Mouse (Mus musculus): ENCODE measurements at regions not wholly inside any gene's neighbourhood (a gene's known extent, or its start where the extent isn't known, plus 50 kb on each side); places are given as distances from the start of the nearest gene placed in this dataset.

DNA sequence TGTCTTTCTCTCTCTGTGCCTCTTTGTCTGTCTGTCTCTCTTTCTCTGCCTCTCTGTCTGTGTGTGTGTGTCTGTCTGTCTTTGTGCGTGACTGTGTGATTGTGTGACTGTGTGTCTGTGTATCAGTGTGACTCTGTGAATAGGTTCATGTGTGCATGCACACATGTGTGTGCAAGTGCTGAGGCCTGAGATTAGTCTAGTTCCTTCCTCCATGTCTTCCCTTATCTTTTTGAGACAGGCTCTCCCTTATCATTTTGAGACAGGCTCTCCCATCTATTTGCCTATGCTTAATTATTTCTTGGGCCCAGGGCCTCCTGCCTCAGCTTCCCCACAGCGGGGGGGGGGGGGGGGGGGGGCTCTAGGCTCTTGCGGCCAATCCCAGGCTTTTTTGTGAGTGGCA lies 212.8 kb upstream of the Ttc29 start:
- no peaks in the 10 kb centered on the region for H3K4me1 ChIP-seq
- H3K9me3 ChIP-seq = peaks cover 7% of the 10 kb centered on the region
- no peak for TF ChIP-seq GATA1 (IDR thresholded peaks at IDR 0.05; ENCODE audit: borderline replicate concordance, low read length)
- TF ChIP-seq FLI1 (IDR thresholded peaks at IDR 0.05; ENCODE audit: low read length) = no peak
- peaks cover 6% of the 10 kb centered on the region for H3K27me3 ChIP-seq (replicated peaks)
- H3K4me3 ChIP-seq (replicated peaks) = no peak overlapping the region
- H3K36me3 ChIP-seq (replicated peaks; ENCODE audit: low read length) = no peaks in the 10 kb centered on the region

GRCm38 (mm10) chr8:78001656-78002055 lies 211.4 kb upstream of the Ttc29 start:
- no peak for TF ChIP-seq FLI1 (IDR thresholded peaks at IDR 0.05; ENCODE audit: low read length)
- TF ChIP-seq GATA1 (IDR thresholded peaks at IDR 0.05; ENCODE audit: borderline replicate concordance, low read length) = no peak
- Histone ChIP-seq H3K9me3 (peaks cover 7% of the 10 kb centered on the region), H3K36me3 (replicated peaks; ENCODE audit: low read length) (no peaks in the 10 kb centered on the region), H3K4me1 (no peaks in the 10 kb centered on the region), H3K27me3 (replicated peaks) (peaks cover 6% of the 10 kb centered on the region), H3K4me3 (replicated peaks) (no peak overlapping the region)

DNA sequence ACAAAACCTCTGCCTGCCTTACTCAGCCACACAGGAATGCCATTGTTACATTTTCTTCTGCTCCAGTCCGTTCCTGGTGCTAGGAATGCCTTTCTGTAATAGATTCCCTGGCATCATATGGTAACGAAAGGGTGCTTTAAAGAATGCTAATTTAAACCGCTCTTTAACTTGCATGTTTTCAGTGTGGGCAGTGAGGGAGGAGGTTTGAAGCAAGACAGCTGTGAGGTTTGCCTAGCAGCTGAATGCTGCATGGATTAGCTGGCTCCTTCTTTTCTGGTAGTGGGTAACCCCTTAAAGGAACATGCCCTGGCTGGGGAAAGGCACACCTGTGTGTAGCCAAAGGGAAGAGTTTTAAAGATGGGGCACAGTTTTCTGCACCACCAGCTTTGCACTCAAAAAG lies 211.0 kb upstream of the Ttc29 start:
- peaks cover 7% of the 10 kb centered on the region for H3K9me3 ChIP-seq
- H3K4me1 ChIP-seq = no peaks in the 10 kb centered on the region
- H3K27me3 ChIP-seq (replicated peaks) = peaks cover 6% of the 10 kb centered on the region
- TF ChIP-seq FLI1 (IDR thresholded peaks at IDR 0.05; ENCODE audit: low read length) = no peak
- no peak for TF ChIP-seq GATA1 (IDR thresholded peaks at IDR 0.05; ENCODE audit: borderline replicate concordance, low read length)
- H3K4me3 ChIP-seq (replicated peaks) = no peak overlapping the region
- no peaks in the 10 kb centered on the region for H3K36me3 ChIP-seq (replicated peaks; ENCODE audit: low read length)

DNA sequence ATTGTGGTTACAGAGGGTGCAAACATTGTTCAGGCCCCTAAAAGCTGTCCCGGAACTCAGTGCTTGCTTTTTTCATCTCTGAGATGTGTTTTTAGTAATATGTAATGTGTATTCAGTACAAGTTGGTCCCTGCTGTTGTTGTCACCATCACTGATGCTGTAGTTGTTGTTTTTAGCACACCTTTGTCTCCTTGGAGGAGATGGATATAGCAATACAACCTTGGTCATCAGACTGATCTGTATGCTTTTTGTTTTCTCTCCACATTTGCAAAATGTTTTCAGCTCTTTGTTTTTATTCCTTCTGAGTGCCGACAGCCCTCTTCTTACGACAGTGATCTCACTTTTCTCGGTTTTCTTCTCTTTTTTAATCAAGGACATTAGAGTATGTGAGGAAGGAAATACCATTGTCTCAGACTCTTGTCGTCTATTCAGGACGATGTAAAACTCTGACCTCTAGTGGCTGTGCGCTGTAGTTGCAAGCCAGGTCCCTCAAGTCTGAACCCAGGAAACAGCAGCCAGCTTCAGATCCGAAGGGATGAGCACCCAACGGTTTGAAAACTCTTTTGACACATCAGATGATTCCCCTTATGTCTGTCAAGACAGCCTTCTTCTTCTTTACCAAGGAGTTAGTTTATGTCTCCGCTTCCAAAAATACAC lies 209.1 kb upstream of the Ttc29 start:
- peaks cover 6% of the 10 kb centered on the region for H3K27me3 ChIP-seq (replicated peaks)
- H3K36me3 ChIP-seq (replicated peaks; ENCODE audit: low read length) = no peaks in the 10 kb centered on the region
- peaks cover 7% of the 10 kb centered on the region for H3K9me3 ChIP-seq
- TF ChIP-seq FLI1 (IDR thresholded peaks at IDR 0.05; ENCODE audit: low read length) = no peak
- no peak for TF ChIP-seq GATA1 (IDR thresholded peaks at IDR 0.05; ENCODE audit: borderline replicate concordance, low read length)
- H3K4me3 ChIP-seq (replicated peaks) = no peak overlapping the region
- no peaks in the 10 kb centered on the region for H3K4me1 ChIP-seq

GRCm38 (mm10) chr8:78004891-78005290 lies 208.2 kb upstream of the Ttc29 start:
- Histone ChIP-seq H3K9me3 (no peaks in the 10 kb centered on the region), H3K4me3 (replicated peaks) (no peak overlapping the region), H3K4me1 (no peaks in the 10 kb centered on the region), H3K27me3 (replicated peaks) (peaks cover 6% of the 10 kb centered on the region), H3K36me3 (replicated peaks; ENCODE audit: low read length) (no peaks in the 10 kb centered on the region)
- TF ChIP-seq GATA1 (IDR thresholded peaks at IDR 0.05; ENCODE audit: borderline replicate concordance, low read length) (no peak), FLI1 (IDR thresholded peaks at IDR 0.05; ENCODE audit: low read length) (no peak)

DNA sequence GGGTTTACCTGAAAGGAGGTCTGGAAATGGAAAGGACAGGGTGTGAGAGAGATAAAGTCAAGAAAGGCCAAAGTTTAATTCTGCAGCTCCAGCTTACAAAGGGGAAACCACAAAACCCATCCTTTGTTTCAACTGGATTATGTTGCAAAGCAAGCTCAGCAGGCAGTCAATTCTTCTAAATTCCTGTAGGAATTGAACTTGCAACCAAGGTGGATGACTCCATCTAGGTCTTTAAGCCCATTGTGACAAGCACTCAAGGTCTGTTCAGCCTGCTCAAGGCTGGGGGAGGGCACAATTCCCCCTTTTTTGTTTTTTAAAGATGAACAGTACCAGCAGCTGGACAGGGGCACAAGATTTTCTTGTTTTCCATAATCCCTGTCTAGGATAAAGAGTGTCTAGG lies 200.0 kb upstream of the Ttc29 start:
- Histone ChIP-seq H3K4me3 (replicated peaks) (no peak overlapping the region), H3K27me3 (replicated peaks) (no peaks in the 10 kb centered on the region), H3K36me3 (replicated peaks; ENCODE audit: low read length) (no peaks in the 10 kb centered on the region), H3K4me1 (no peaks in the 10 kb centered on the region), H3K9me3 (peaks cover 7% of the 10 kb centered on the region; the same call in 1 of the 2 replicates)
- no peak for TF ChIP-seq GATA1 (IDR thresholded peaks at IDR 0.05; ENCODE audit: borderline replicate concordance, low read length)
- TF ChIP-seq FLI1 (IDR thresholded peaks at IDR 0.05; ENCODE audit: low read length) = no peak

GRCm38 (mm10) chr8:78018430-78019180 lies 194.5 kb upstream of the Ttc29 start:
- no peaks in the 10 kb centered on the region for H3K27me3 ChIP-seq (replicated peaks)
- TF ChIP-seq GATA1 (IDR thresholded peaks at IDR 0.05; ENCODE audit: borderline replicate concordance, low read length) (no peak), FLI1 (IDR thresholded peaks at IDR 0.05; ENCODE audit: low read length) (no peak)
- H3K9me3 ChIP-seq = peaks cover 4% of the 10 kb centered on the region; the same call in 1 of the 2 replicates
- H3K4me1 ChIP-seq = no peaks in the 10 kb centered on the region
- H3K4me3 ChIP-seq (replicated peaks) = no peak overlapping the region
- H3K36me3 ChIP-seq (replicated peaks; ENCODE audit: low read length) = no peaks in the 10 kb centered on the region

DNA sequence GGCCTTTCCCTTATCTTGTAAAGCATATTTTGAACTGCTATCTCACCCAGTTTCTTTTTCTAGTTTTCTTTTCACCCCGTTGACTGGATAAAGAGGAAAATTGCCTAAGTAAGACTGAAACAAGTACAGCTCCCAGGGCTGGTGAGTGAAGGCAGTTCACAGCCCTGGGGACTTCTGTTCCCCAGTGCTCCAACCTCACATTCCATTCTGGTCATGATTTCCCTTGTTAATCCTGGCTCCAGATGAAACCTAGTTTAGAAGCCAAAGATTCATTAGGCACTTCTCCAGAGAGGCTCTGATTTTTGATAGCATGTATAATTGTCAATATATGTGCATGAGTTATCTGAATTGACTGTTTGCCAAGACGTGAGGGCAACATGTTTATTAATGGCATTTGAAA lies 191.6 kb upstream of the Ttc29 start:
- Histone ChIP-seq H3K4me3 (replicated peaks) (no peak overlapping the region), H3K4me1 (no peaks in the 10 kb centered on the region), H3K36me3 (replicated peaks; ENCODE audit: low read length) (no peaks in the 10 kb centered on the region), H3K9me3 (no peaks in the 10 kb centered on the region), H3K27me3 (replicated peaks) (no peaks in the 10 kb centered on the region)
- no peak for TF ChIP-seq FLI1 (IDR thresholded peaks at IDR 0.05; ENCODE audit: low read length)
- TF ChIP-seq GATA1 (IDR thresholded peaks at IDR 0.05; ENCODE audit: borderline replicate concordance, low read length) = no peak

DNA sequence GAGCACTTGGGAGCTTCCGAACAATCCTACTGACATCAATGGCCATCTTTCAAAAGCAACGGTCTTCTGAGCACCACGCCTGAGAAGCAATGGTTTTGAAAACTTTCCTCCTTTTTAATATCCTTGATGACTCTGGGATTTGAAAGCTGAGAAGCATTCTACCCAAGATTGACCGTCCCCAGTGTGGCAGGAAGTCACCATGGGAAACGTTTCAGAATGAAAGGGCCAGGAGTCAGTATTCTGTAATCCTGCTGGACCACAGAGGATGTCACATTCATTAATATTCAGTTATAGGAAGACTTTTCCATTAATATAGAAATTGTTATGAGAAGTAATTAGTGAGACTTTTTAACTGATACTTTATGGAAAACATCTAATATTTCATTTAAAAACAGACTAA lies 190.1 kb upstream of the Ttc29 start:
- Histone ChIP-seq H3K9me3 (no peaks in the 10 kb centered on the region), H3K27me3 (replicated peaks) (no peaks in the 10 kb centered on the region), H3K36me3 (replicated peaks; ENCODE audit: low read length) (no peaks in the 10 kb centered on the region), H3K4me1 (no peaks in the 10 kb centered on the region), H3K4me3 (replicated peaks) (no peak overlapping the region)
- TF ChIP-seq FLI1 (IDR thresholded peaks at IDR 0.05; ENCODE audit: low read length) = no peak
- no peak for TF ChIP-seq GATA1 (IDR thresholded peaks at IDR 0.05; ENCODE audit: borderline replicate concordance, low read length)

DNA sequence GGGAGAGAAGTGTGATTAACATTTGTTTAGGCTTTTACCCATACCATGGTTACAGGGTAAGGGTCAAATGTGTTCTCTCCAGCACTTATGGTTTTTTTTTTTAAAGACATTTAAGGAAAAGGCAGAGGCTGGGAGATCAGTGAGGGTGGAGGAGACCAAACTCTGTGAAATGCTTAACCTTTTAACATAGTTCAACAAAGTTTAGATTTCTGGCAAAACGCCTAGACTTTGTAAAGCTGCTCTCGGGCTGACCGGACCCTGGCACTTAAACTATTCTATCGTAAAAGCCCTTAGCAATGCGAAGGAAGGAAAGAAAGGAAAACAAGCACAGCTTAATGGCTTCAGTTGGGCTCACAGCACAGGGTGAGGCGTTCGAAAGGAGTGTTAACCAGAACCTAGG lies 189.6 kb upstream of the Ttc29 start:
- no peaks in the 10 kb centered on the region for H3K36me3 ChIP-seq (replicated peaks; ENCODE audit: low read length)
- no peak overlapping the region for H3K4me3 ChIP-seq (replicated peaks)
- no peaks in the 10 kb centered on the region for H3K4me1 ChIP-seq
- TF ChIP-seq FLI1 (IDR thresholded peaks at IDR 0.05; ENCODE audit: low read length) (no peak), GATA1 (IDR thresholded peaks at IDR 0.05; ENCODE audit: borderline replicate concordance, low read length) (no peak)
- no peaks in the 10 kb centered on the region for H3K27me3 ChIP-seq (replicated peaks)
- H3K9me3 ChIP-seq = no peaks in the 10 kb centered on the region

Data from megakaryocyte, embryonic 14.5 days (primary cell).